Mouse (Mus musculus) E14TG2a.4 (cell line): Measurements from ENCODE around the gene Cep170.

Experiments
- CTCF ChIP-seq: conservative IDR thresholded peaks from 2 replicates; pipeline ENCODE4 v1.5.1; 2014; ENCODE audit warnings: low read length
- NANOG ChIP-seq: IDR thresholded peaks from 2 replicates; pipeline ENCODE4 v1.6.1; 2014; ENCODE audit warnings: borderline replicate concordance, low read length, mixed read lengths
- POU5F1 ChIP-seq: IDR thresholded peaks from 2 replicates; pipeline ENCODE4 v1.6.1; 2014; ENCODE audit warnings: low read length, borderline replicate concordance

GRCm38 (mm10) chr1:176727372-176727771 lies 86.5 kb downstream of the Cep170 start:
- TF ChIP-seq CTCF (no peak), NANOG (no peak), POU5F1 (no peak)
